Mouse (Mus musculus) MEL (cell line): Measurements from ENCODE around the gene Rrad. TPM values are rescaled to one million over a fixed set of nuclear protein-coding genes. Genes with fewer than 3 reads are reported as not detected.

Experiments used
- DNase-seq: peaks from one replicate; pipeline ENCODE4 v3.0.0; 2011; ENCODE audit warnings: low read depth, low spot score
- H3K27ac ChIP-seq: 2 replicates; pipeline ENCODE4 v1.5.1; 2012; ENCODE audit warnings: low read depth, mild to moderate bottlenecking, control low read depth, low read length, moderate library complexity; ENCODE audit not compliant: control insufficient read depth
- H3K27me3 ChIP-seq, 2 experiments: fragments of 150-350 bp in 1 of 2; sonication (generic) in 1 of 2; 2 replicates each; pipeline ENCODE4 v1.6.1; 2012; ENCODE audit warnings: low read length in 2 of 2, mild to moderate bottlenecking in 2 of 2, improper control_type of control experiment in 1 of 2, moderate library complexity in 1 of 2; ENCODE audit not compliant: insufficient read depth in 2 of 2, control insufficient read depth in 1 of 2
- H3K36me3 ChIP-seq, 2 experiments: 2 replicates each; pipeline ENCODE4 v1.6.1; 2012 to 2014; ENCODE audit warnings: low read length in 2 of 2, improper control_type of control experiment in 1 of 2, inconsistent platforms in 1 of 2, mild to moderate bottlenecking in 1 of 2; ENCODE audit not compliant: insufficient read depth in 2 of 2, control insufficient read depth in 1 of 2
- H3K4me1 ChIP-seq, 2 experiments: fragments of 150-350 bp in 1 of 2; sonication (generic) in 1 of 2; 2 replicates each; pipeline ENCODE4 v1.6.1; 2012; ENCODE audit warnings: low read length in 2 of 2, improper control_type of control experiment in 1 of 2, mild to moderate bottlenecking in 1 of 2; ENCODE audit not compliant: insufficient read depth in 2 of 2, control insufficient read depth in 1 of 2
- H3K4me3 ChIP-seq, 2 experiments: fragments of 150-350 bp in 1 of 2; sonication (generic) in 1 of 2; 2 replicates each; pipeline ENCODE4 v1.5.1; 2012; ENCODE audit warnings: low read depth in 2 of 2, low read length in 2 of 2, mild to moderate bottlenecking in 2 of 2, moderate library complexity in 2 of 2, control low read depth in 1 of 2, improper control_type of control experiment in 1 of 2; ENCODE audit not compliant: control insufficient read depth in 1 of 2, insufficient read depth in 1 of 2
- H3K79me2 ChIP-seq: 2 replicates; pipeline ENCODE4 v1.6.1; 2012; ENCODE audit warnings: mild to moderate bottlenecking, low read length, moderate library complexity; ENCODE audit not compliant: control insufficient read depth, poor library complexity, insufficient read depth
- H3K9ac ChIP-seq: 2 replicates; pipeline ENCODE4 v1.6.1; 2012; ENCODE audit warnings: low read depth, mild to moderate bottlenecking, control low read depth, low read length, moderate library complexity; ENCODE audit not compliant: control insufficient read depth, poor library complexity, severe bottlenecking
- H3K9me3 ChIP-seq: fragments of 150-350 bp; sonication (generic); replicated peaks from 2 replicates; pipeline ENCODE4 v1.6.1; 2012; ENCODE audit warnings: mild to moderate bottlenecking, low read length, improper control_type of control experiment, moderate library complexity; ENCODE audit not compliant: insufficient read depth
- E2F4 ChIP-seq: IDR thresholded peaks from 2 replicates; pipeline ENCODE4 v1.6.1; 2011; ENCODE audit warnings: low read depth, low read length, improper control_type of control experiment, borderline replicate concordance
- ELF1 ChIP-seq: IDR thresholded peaks from 2 replicates; pipeline ENCODE4 v1.6.1; 2014; ENCODE audit warnings: low read depth, mild to moderate bottlenecking, inconsistent platforms, low read length, improper control_type of control experiment, moderate library complexity
- GATA1 ChIP-seq: IDR thresholded peaks from 2 replicates; pipeline ENCODE4 v1.6.1; 2011; ENCODE audit warnings: low read depth, low read length, improper control_type of control experiment
- HCFC1 ChIP-seq: IDR thresholded peaks from 2 replicates; pipeline ENCODE4 v1.6.1; 2012; ENCODE audit warnings: low read depth, mild to moderate bottlenecking, inconsistent platforms, low read length, improper control_type of control experiment, moderate library complexity
- MAX ChIP-seq: IDR thresholded peaks from 2 replicates; pipeline ENCODE4 v1.6.1; 2011; ENCODE audit warnings: low read length, improper control_type of control experiment
- MAZ ChIP-seq: IDR thresholded peaks from 2 replicates; pipeline ENCODE4 v1.6.1; 2012; ENCODE audit warnings: low read depth, mild to moderate bottlenecking, inconsistent platforms, low read length, improper control_type of control experiment
- MEF2A ChIP-seq: IDR thresholded peaks from 2 replicates; pipeline ENCODE4 v1.6.1; 2014; ENCODE audit warnings: low read depth, mild to moderate bottlenecking, inconsistent platforms, low read length, improper control_type of control experiment; ENCODE audit not compliant: poor library complexity, insufficient replicate concordance, severe bottlenecking; ENCODE audit errors: extremely low read depth
- MXI1 ChIP-seq: IDR thresholded peaks from 2 replicates; pipeline ENCODE4 v1.6.1; 2011; ENCODE audit warnings: mild to moderate bottlenecking, low read depth, low read length, improper control_type of control experiment
- NRF1 ChIP-seq: IDR thresholded peaks from 2 replicates; pipeline ENCODE4 v1.6.1; 2014; ENCODE audit warnings: low read depth, mild to moderate bottlenecking, inconsistent platforms, low read length, improper control_type of control experiment, moderate library complexity; ENCODE audit not compliant: poor library complexity, insufficient read depth, severe bottlenecking
- POLR2A ChIP-seq, 2 experiments: IDR thresholded peaks; 2 replicates each; pipeline ENCODE4 v1.6.1; 2011 to 2012; ENCODE audit warnings: low read length in 2 of 2, mild to moderate bottlenecking in 2 of 2, control low read depth in 1 of 2, improper control_type of control experiment in 1 of 2, low read depth in 1 of 2, moderate library complexity in 1 of 2; ENCODE audit not compliant: control insufficient read depth in 1 of 2, insufficient read depth in 1 of 2, poor library complexity in 1 of 2
- POLR2AphosphoS2 ChIP-seq: IDR thresholded peaks from 2 replicates; pipeline ENCODE4 v1.6.1; 2011; ENCODE audit warnings: low read length, improper control_type of control experiment
- RAD21 ChIP-seq: IDR thresholded peaks from 2 replicates; pipeline ENCODE4 v1.6.1; 2011; ENCODE audit warnings: mild to moderate bottlenecking, low read depth, low read length, improper control_type of control experiment
- SMC3 ChIP-seq: IDR thresholded peaks from 2 replicates; pipeline ENCODE4 v1.6.1; 2011; ENCODE audit warnings: low read depth, low read length, improper control_type of control experiment
- TAL1 ChIP-seq: IDR thresholded peaks from 2 replicates; pipeline ENCODE4 v1.6.1; 2012; ENCODE audit warnings: mild to moderate bottlenecking, inconsistent platforms, low read length, moderate library complexity, mixed read lengths
- TCF12 ChIP-seq: IDR thresholded peaks from 2 replicates; pipeline ENCODE4 v1.6.1; 2014; ENCODE audit warnings: low read depth, mild to moderate bottlenecking, inconsistent platforms, low read length, improper control_type of control experiment, moderate library complexity
- UBTF ChIP-seq: IDR thresholded peaks from 2 replicates; pipeline ENCODE4 v1.6.1; 2012; ENCODE audit warnings: low read depth, mild to moderate bottlenecking, inconsistent platforms, low read length, improper control_type of control experiment, moderate library complexity, borderline replicate concordance; ENCODE audit not compliant: insufficient read depth
- USF1 ChIP-seq: IDR thresholded peaks from 2 replicates; pipeline ENCODE4 v1.6.1; 2014; ENCODE audit warnings: low read depth, mild to moderate bottlenecking, inconsistent platforms, low read length, improper control_type of control experiment, moderate library complexity
- USF2 ChIP-seq, 2 experiments: IDR thresholded peaks; 2 replicates each; pipeline ENCODE4 v1.6.1; 2011 to 2012; ENCODE audit warnings: improper control_type of control experiment in 2 of 2, low read length in 2 of 2, borderline replicate concordance in 1 of 2, inconsistent platforms in 1 of 2, low read depth in 1 of 2, mild to moderate bottlenecking in 1 of 2; ENCODE audit not compliant: insufficient read depth in 1 of 2
- polyA plus RNA-seq, 2 experiments: library from polyadenylated mRNA; stranded (reverse) in 1 of 2; unstranded in 1 of 2; fragments of >175 nt in 1 of 2; fragments of >200 nt in 1 of 2; gene quantifications; 2 replicates each; pipeline versions ENCODE4 v1.2.1 to v1.2.4; 2012; ENCODE audit warnings: low replicate concordance in 2 of 2, low read depth in 1 of 2; ENCODE audit not compliant: insufficient read length in 2 of 2, insufficient read depth in 1 of 2, missing spikeins in 1 of 2
- total RNA-seq: library from RNA; depleted of rRNA; stranded (reverse); fragments of 300-350 nt; gene quantifications from 2 replicates; pipeline ENCODE4 v1.2.3, GENCODE M21; 2012; rRNA removed

The Rrad gene
- 8.9 and 9.0 TPM in 2 replicates for total RNA-seq
- 1 to 10 TPM in 1 of 2 experiments, not detected in 1; 9.4 TPM for polyA plus RNA-seq

GRCm38 (mm10) chr8:104630981-104631663, at the start of gene Rrad:
Gene Rrad, minus strand, starts transcription at chr8:104631327.
- Histone ChIP-seq H3K27me3 (no peaks in the 10 kb centered on the region), H3K9me3 (no peaks in the 10 kb centered on the region), H3K9ac (peak within 1 kb of the TSS; percentile 46), H3K27ac (peak within 1 kb of the TSS; percentile 40), H3K79me2 (no peaks in the 10 kb centered on the region), H3K36me3 (peaks cover 0 to 8% of the 10 kb centered on the region in 2 experiments; a peak in 2 of 4 replicates), H3K4me3 (peak within 1 kb of the TSS; percentile 50 to 91), H3K4me1 (peaks cover 6 to 20% of the 10 kb centered on the region in 2 experiments)
- TF ChIP-seq TCF12 (no peak), USF2 (IDR thresholded peaks at IDR 0.05; ENCODE audit: borderline replicate concordance in 1 of 2, insufficient read depth in 1 of 2, low read depth in 1 of 2, low read length in 2 of 2) (no peak), GATA1 (0 out of 2 replicates have a peak, but pooled peaks have one; percentile 20)
- DNase-seq: peak; percentile 60

DNA sequence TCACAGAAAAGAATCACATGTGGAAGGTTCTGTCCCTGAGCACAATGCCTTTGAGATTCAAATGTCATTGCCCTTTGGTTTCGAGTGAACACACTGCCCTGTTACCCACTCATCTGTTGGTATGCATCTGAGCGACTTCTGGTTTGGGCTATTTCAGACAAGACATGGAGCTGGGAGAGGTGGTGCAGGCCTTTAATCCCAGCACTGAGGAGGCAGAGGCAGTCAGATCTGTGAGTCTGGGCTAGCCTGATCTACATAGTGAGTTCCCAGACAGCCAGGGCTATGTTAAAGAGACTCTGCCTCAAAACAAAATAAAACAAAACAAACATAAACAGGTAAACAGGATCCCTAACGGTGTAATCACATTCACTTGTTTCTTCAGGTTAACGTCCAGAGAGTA, 24.5 kb upstream of the Rrad start:
- no peak for TF ChIP-seq MEF2A
- TF ChIP-seq E2F4: no peak
- TF ChIP-seq RAD21: no peak
- TF ChIP-seq ELF1: no peak
- TF ChIP-seq USF1: no peak
- TF ChIP-seq POLR2A (IDR thresholded peaks at IDR 0.05; ENCODE audit: control insufficient read depth in 1 of 2, insufficient read depth in 1 of 2, low read depth in 1 of 2, low read length in 2 of 2, poor library complexity in 1 of 2): no peak
- no peak for TF ChIP-seq POLR2AphosphoS2
- no peak for TF ChIP-seq MXI1
- TF ChIP-seq UBTF: no peak
- no peak for TF ChIP-seq SMC3
- no peak for TF ChIP-seq GATA1
- no peak for TF ChIP-seq TAL1
- no peak for TF ChIP-seq MAZ
- no peak for TF ChIP-seq MAX
- TF ChIP-seq NRF1: no peak
- no peak for TF ChIP-seq HCFC1
- H3K36me3 ChIP-seq: no peaks in the 10 kb centered on the region
- no peak overlapping the region for H3K9ac ChIP-seq
- DNase-seq: no peak
- H3K4me1 ChIP-seq: no peaks in the 10 kb centered on the region
- H3K79me2 ChIP-seq: no peaks in the 10 kb centered on the region
- no peak overlapping the region for H3K4me3 ChIP-seq
- H3K9me3 ChIP-seq: no peaks in the 10 kb centered on the region
- peaks cover 0 to 1% of the 10 kb centered on the region in 2 experiments; a peak in 2 of 4 replicates for H3K27me3 ChIP-seq
- no peak overlapping the region for H3K27ac ChIP-seq
